Mouse (Mus musculus) CH12.LX (cell line): ENCODE results near the gene Vip. TPM values are rescaled to one million over a fixed set of nuclear protein-coding genes. Genes with fewer than 3 reads are reported as not detected.

Experiments used
- DNase-seq: peaks from one replicate; pipeline ENCODE4 v3.0.0-alpha.2; 2013; ENCODE audit errors: extremely low read depth
- H3K27ac ChIP-seq: 2 replicates; pipeline ENCODE4 v1.5.1; 2012; ENCODE audit warnings: low read depth, mild to moderate bottlenecking, control low read depth, moderate library complexity; ENCODE audit not compliant: insufficient read depth
- H3K27me3 ChIP-seq: replicated peaks from 2 replicates; pipeline ENCODE3; 2012; ENCODE audit warnings: inconsistent platforms
- H3K36me3 ChIP-seq, 2 experiments: replicated peaks in 1 of 2; 2 replicates each; pipeline versions ENCODE3 to v1.6.1; 2012; ENCODE audit warnings: inconsistent platforms in 1 of 2, low read length in 1 of 2, mild to moderate bottlenecking in 1 of 2, mixed read lengths in 1 of 2, moderate library complexity in 1 of 2; ENCODE audit not compliant: control insufficient read depth in 1 of 2, insufficient read depth in 1 of 2
- H3K4me1 ChIP-seq, 2 experiments: 2 replicates each; pipeline ENCODE4 v1.6.1; 2012; ENCODE audit warnings: inconsistent platforms in 1 of 2, moderate library complexity in 1 of 2; ENCODE audit not compliant: insufficient read depth in 2 of 2, control insufficient read depth in 1 of 2
- H3K4me2 ChIP-seq: 2 replicates; pipeline ENCODE4 v1.6.1; 2012; ENCODE audit warnings: low read depth, mild to moderate bottlenecking, control low read depth; ENCODE audit not compliant: poor library complexity, insufficient read depth, severe bottlenecking
- H3K4me3 ChIP-seq, 3 experiments: fragments of 150-350 bp in 1 of 3; sonication (generic) in 1 of 3; replicated peaks in 1 of 3; 2 replicates each; pipeline versions ENCODE3 to v1.5.1; 2011 to 2012; ENCODE audit warnings: low read depth in 2 of 3, low read length in 2 of 3, mild to moderate bottlenecking in 2 of 3, moderate library complexity in 2 of 3, control low read depth in 1 of 3, improper control_type of control experiment in 1 of 3, inconsistent platforms in 1 of 3, mixed read lengths in 1 of 3; ENCODE audit not compliant: poor library complexity in 1 of 3
- H3K79me2 ChIP-seq: replicated peaks from 2 replicates; pipeline ENCODE4 v1.6.1; 2012; ENCODE audit warnings: mild to moderate bottlenecking, moderate library complexity; ENCODE audit not compliant: control insufficient read depth, poor library complexity, insufficient read depth, severe bottlenecking; ENCODE audit errors: extremely low read depth
- H3K9ac ChIP-seq: 2 replicates; pipeline ENCODE4 v1.6.1; 2012; ENCODE audit warnings: low read depth, mild to moderate bottlenecking, control low read depth, moderate library complexity; ENCODE audit not compliant: insufficient read depth
- H3K9me3 ChIP-seq: replicated peaks from 2 replicates; pipeline ENCODE3; 2012; ENCODE audit warnings: low read length, inconsistent platforms, mixed read lengths
- CHD1 ChIP-seq: IDR thresholded peaks from 2 replicates; pipeline ENCODE4 v1.6.1; 2012; ENCODE audit warnings: low read depth, low read length, improper control_type of control experiment, inconsistent platforms
- CHD2 ChIP-seq: IDR thresholded peaks from 2 replicates; pipeline ENCODE4 v1.6.1; 2011; ENCODE audit warnings: low read length, improper control_type of control experiment
- CTCF ChIP-seq, 2 experiments: IDR thresholded peaks in 1 of 2; conservative IDR thresholded peaks in 1 of 2; 2 replicates each; pipeline ENCODE4 v1.5.1; 2011 to 2012; ENCODE audit warnings: low read depth in 2 of 2, low read length in 2 of 2, improper control_type of control experiment in 1 of 2, inconsistent platforms in 1 of 2, mild to moderate bottlenecking in 1 of 2, moderate library complexity in 1 of 2
- E2F4 ChIP-seq: IDR thresholded peaks from 2 replicates; pipeline ENCODE4 v1.6.1; 2011; ENCODE audit warnings: low read depth, low read length, improper control_type of control experiment; ENCODE audit not compliant: insufficient replicate concordance
- ELF1 ChIP-seq: IDR thresholded peaks from 2 replicates; pipeline ENCODE4 v1.6.1; 2014; ENCODE audit warnings: low read depth, mild to moderate bottlenecking, inconsistent platforms, low read length, improper control_type of control experiment
- JUND ChIP-seq: conservative IDR thresholded peaks from 2 replicates; pipeline ENCODE4 v1.6.1; 2011; ENCODE audit warnings: low read depth, low read length, improper control_type of control experiment
- KAT2A ChIP-seq: IDR thresholded peaks from 2 replicates; pipeline ENCODE4 v1.6.1; 2012; ENCODE audit warnings: low read length, improper control_type of control experiment, inconsistent platforms; ENCODE audit not compliant: insufficient replicate concordance
- MAX ChIP-seq: IDR thresholded peaks from 2 replicates; pipeline ENCODE4 v1.6.1; 2011; ENCODE audit warnings: low read length, improper control_type of control experiment
- MAZ ChIP-seq: IDR thresholded peaks from 2 replicates; pipeline ENCODE4 v1.6.1; 2012; ENCODE audit warnings: low read depth, mild to moderate bottlenecking, inconsistent platforms, low read length, improper control_type of control experiment, moderate library complexity
- MEF2A ChIP-seq: IDR thresholded peaks from 2 replicates; pipeline ENCODE4 v1.6.1; 2014; ENCODE audit warnings: low read depth, mild to moderate bottlenecking, inconsistent platforms, low read length, improper control_type of control experiment, borderline replicate concordance
- MXI1 ChIP-seq: IDR thresholded peaks from 2 replicates; pipeline ENCODE4 v1.6.1; 2011; ENCODE audit warnings: mild to moderate bottlenecking, low read depth, low read length, improper control_type of control experiment
- MYC ChIP-seq: IDR thresholded peaks from 2 replicates; pipeline ENCODE4 v1.6.1; 2011; ENCODE audit warnings: low read depth, mild to moderate bottlenecking, improper control_type of control experiment, low read length
- NELFE ChIP-seq: IDR thresholded peaks from 2 replicates; pipeline ENCODE4 v1.6.1; 2011; ENCODE audit warnings: low read depth, low read length, improper control_type of control experiment
- POLR2AphosphoS2 ChIP-seq: IDR thresholded peaks from 2 replicates; pipeline ENCODE4 v1.6.1; 2011; ENCODE audit warnings: low read depth, low read length, improper control_type of control experiment
- TCF12 ChIP-seq: IDR thresholded peaks from 2 replicates; pipeline ENCODE4 v1.6.1; 2014; ENCODE audit warnings: low read depth, mild to moderate bottlenecking, inconsistent platforms, low read length, improper control_type of control experiment
- USF2 ChIP-seq: conservative IDR thresholded peaks from 2 replicates; pipeline ENCODE4 v1.6.1; 2011; ENCODE audit warnings: low read depth, low read length, improper control_type of control experiment
- ZC3H11A ChIP-seq: IDR thresholded peaks from 2 replicates; pipeline ENCODE4 v1.6.1; 2012; ENCODE audit warnings: low read depth, mild to moderate bottlenecking, inconsistent platforms, low read length, improper control_type of control experiment
- ZNF384 ChIP-seq: IDR thresholded peaks from 2 replicates; pipeline ENCODE4 v1.6.1; 2012; ENCODE audit warnings: low read depth, low read length, improper control_type of control experiment, inconsistent platforms
- dilution Hi-C: fragments of 300-500 bp; cut with MboI; formaldehyde crosslinking; loops from 2 replicates; pipeline ENCODE4 v1.14.3; 2020; ENCODE audit warnings: low sequenced_read_pairs; ENCODE audit not compliant: extremely low pct_unique_long_range_greater_than_20kb, extremely low pct_ligation_motif_present
- in situ Hi-C: fragments of 300-500 bp; cut with MboI; formaldehyde crosslinking; loops from 3 replicates; pipeline ENCODE4 v1.14.3; 2019; ENCODE audit warnings: low sequenced_read_pairs, low pct_ligation_motif_present, low pct_unique_long_range_greater_than_20kb, mixed read lengths
- polyA plus RNA-seq: library from polyadenylated mRNA; unstranded; fragments of >175 nt; gene quantifications from 2 replicates; pipeline ENCODE4 v1.2.1, GENCODE M21; 2012; ENCODE audit warnings: low read depth; ENCODE audit not compliant: insufficient read length
- total RNA-seq, 2 experiments: library from RNA; depleted of rRNA; stranded (reverse); fragments of 300-350 nt in 1 of 2; fragments of >200 nt in 1 of 2; gene quantifications; 2 replicates each; pipeline ENCODE4 v1.2.3; 2012 to 2014

The Vip gene
- total and polyA plus RNA-seq, 3 experiments: not detected

GRCm38 (mm10) chr10:5593464-5593863, 45.6 kb upstream of the Vip start, which contains the start of gene Myct1:
Myct1 (plus strand) TSS chr10:5593775.
- dilution Hi-C loops: no loop called here

GRCm38 (mm10) chr10:5594457-5594856, 44.6 kb upstream of the Vip start:
- in situ Hi-C loops: loop anchor here (10.0 kb wide), 1 partner anchor 200 kb away; no protein-coding TSS in a partner anchor
- no peaks in the 10 kb centered on the region for H3K79me2 ChIP-seq
- H3K27ac ChIP-seq: no peak overlapping the region
- dilution Hi-C loops: no loop called here
- H3K4me1 ChIP-seq: no peaks in the 10 kb centered on the region
- no peak for DNase-seq
- no peaks in the 10 kb centered on the region for H3K27me3 ChIP-seq
- H3K9me3 ChIP-seq: no peaks in the 10 kb centered on the region
- no peak overlapping the region for H3K4me3 ChIP-seq
- no peak for TF ChIP-seq KAT2A
- TF ChIP-seq JUND: no peak
- TF ChIP-seq ELF1: no peak
- no peak for TF ChIP-seq MEF2A
- no peak for TF ChIP-seq CTCF (conservative IDR thresholded peaks at IDR 0.05 in 1 of 2, IDR thresholded peaks at IDR 0.05 in 1 of 2; ENCODE audit: low read depth in 2 of 2, low read length in 2 of 2)
- TF ChIP-seq MXI1: no peak
- no peak for TF ChIP-seq ZNF384
- no peak for TF ChIP-seq CHD1
- TF ChIP-seq POLR2AphosphoS2: no peak
- TF ChIP-seq MAX: no peak
- TF ChIP-seq NELFE: no peak
- TF ChIP-seq, all 38 proteins: peak for 0
- Histone ChIP-seq H3K36me3 (no peaks in the 10 kb centered on the region), H3K4me2 (no peak overlapping the region), H3K9ac (no peak overlapping the region)

More at GRCm38 (mm10) chr10:5593464-5593863, 45.6 kb upstream of the Vip start, which contains the start of gene Myct1:
- Histone ChIP-seq H3K36me3 (no peaks in the 10 kb centered on the region), H3K9me3 (no peaks in the 10 kb centered on the region), H3K27me3 (no peaks in the 10 kb centered on the region), H3K27ac (no peak within 1 kb of the TSS), H3K79me2 (no peaks in the 10 kb centered on the region)
- in situ Hi-C loops: loop anchor here (10.0 kb wide), 1 partner anchor 201 kb away; no protein-coding TSS in a partner anchor
- TF ChIP-seq TCF12 (no peak), CHD2 (no peak)
- TF ChIP-seq, all 38 proteins: peak for 0
- Histone ChIP-seq H3K4me2 (no peak within 1 kb of the TSS), H3K4me1 (no peaks in the 10 kb centered on the region), H3K4me3 (no peak within 1 kb of the TSS), H3K9ac (no peak within 1 kb of the TSS)
- no peak for DNase-seq

DNA sequence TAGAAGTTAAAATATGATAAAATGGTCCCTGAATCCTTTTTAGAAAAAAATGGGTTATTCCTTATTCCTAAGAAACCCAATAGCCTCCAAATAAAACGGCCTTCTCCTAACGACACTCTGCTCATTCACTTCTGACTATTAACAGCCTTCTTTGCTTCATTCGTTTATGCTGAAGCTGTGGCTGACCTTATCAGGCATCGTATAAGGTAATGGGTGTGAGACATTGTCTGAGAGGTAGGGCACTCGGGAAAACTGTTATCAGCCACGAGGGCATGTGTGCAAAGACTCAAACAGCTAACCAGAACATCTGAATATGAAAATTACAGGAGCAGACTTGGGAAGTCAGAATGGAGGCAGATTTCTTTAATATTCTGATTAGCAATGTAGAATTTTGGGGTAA, 42.5 kb upstream of the Vip start:
- H3K79me2 ChIP-seq: no peaks in the 10 kb centered on the region
- H3K27ac ChIP-seq: no peak overlapping the region
- TF ChIP-seq TCF12 (no peak), ZC3H11A (no peak), E2F4 (no peak), MAZ (no peak), USF2 (no peak), CHD1 (no peak), MYC (no peak)
- no peak overlapping the region for H3K4me3 ChIP-seq
- H3K36me3 ChIP-seq: no peaks in the 10 kb centered on the region
- DNase-seq: no peak
- no peaks in the 10 kb centered on the region for H3K27me3 ChIP-seq
- dilution Hi-C loops: no loop called here
- H3K4me1 ChIP-seq: no peaks in the 10 kb centered on the region
- H3K4me2 ChIP-seq: no peak overlapping the region
- in situ Hi-C loops: loop anchor here (10.0 kb wide), 1 partner anchor 198 kb away; no protein-coding TSS in a partner anchor
- no peaks in the 10 kb centered on the region for H3K9me3 ChIP-seq
- H3K9ac ChIP-seq: no peak overlapping the region
